Mouse (Mus musculus) kidney, adult 2 months (tissue): ENCODE measurements around the gene P2ry4.

Experiments used
- CTCF ChIP-seq: fragments of 200-500 bp; conservative IDR thresholded peaks from 2 replicates; pipeline ENCODE4 v1.5.1; 2011; ENCODE audit warnings: low read depth, mild to moderate bottlenecking, control low read depth, low read length, moderate library complexity, mixed read lengths; ENCODE audit not compliant: insufficient read depth, insufficient read length
- POLR2A ChIP-seq: fragments of 200-500 bp; IDR thresholded peaks from one replicate; pipeline ENCODE4 v1.6.1; 2011; ENCODE audit warnings: low read depth, low read length, control low read depth

GRCm38 (mm10) chrX:100594791-100595190 is at the start of gene P2ry4:
- TF ChIP-seq CTCF (no peak), POLR2A (no peak)
